Mouse (Mus musculus) embryonic fibroblast, embryonic 13.5 days (primary cell): ENCODE measurements at regions not wholly inside any gene's neighbourhood (a gene's known extent, or its start where the extent isn't known, plus 50 kb on each side); places are given as distances from the start of the nearest gene placed in this dataset.

Source experiments
- H3K27ac ChIP-seq: 2 replicates; pipeline ENCODE4 v1.5.1; 2012; ENCODE audit warnings: low read length, control low read depth, inconsistent platforms; ENCODE audit not compliant: insufficient read depth
- H3K4me1 ChIP-seq: 2 replicates; pipeline ENCODE4 v1.6.1; 2011; ENCODE audit warnings: low read length; ENCODE audit not compliant: control insufficient read depth, insufficient read depth
- H3K4me3 ChIP-seq: 2 replicates; pipeline ENCODE4 v1.5.1; 2011; ENCODE audit warnings: mild to moderate bottlenecking, control low read depth, low read length; ENCODE audit not compliant: insufficient read depth
- CTCF ChIP-seq: IDR thresholded peaks from 2 replicates; pipeline ENCODE4 v1.5.1; 2011; ENCODE audit warnings: mild to moderate bottlenecking, control low read depth, low read length, moderate library complexity, borderline replicate concordance; ENCODE audit not compliant: insufficient read depth
- POLR2A ChIP-seq: IDR thresholded peaks from 2 replicates; pipeline ENCODE4 v1.6.1; 2011; ENCODE audit warnings: low read depth, mild to moderate bottlenecking, control low read depth, low read length, moderate library complexity

GRCm38 (mm10) chr5:102428310-102428709 lies 52.9 kb upstream of the Arhgap24 start:
- Histone ChIP-seq H3K27ac (no peak overlapping the region), H3K4me1 (no peaks in the 10 kb centered on the region), H3K4me3 (no peak overlapping the region)
- TF ChIP-seq POLR2A = no peak
- TF ChIP-seq CTCF = no peak
